Mouse (Mus musculus) thymus, adult 2 months (tissue): ENCODE measurements around the gene Rpl21.

Experiments used
- CTCF ChIP-seq: fragments of 200-500 bp; IDR thresholded peaks from 2 replicates; pipeline ENCODE4 v1.5.1; 2012; ENCODE audit warnings: mild to moderate bottlenecking, control low read depth, low read length, moderate library complexity, borderline replicate concordance; ENCODE audit not compliant: control insufficient read depth, poor library complexity, insufficient read depth; ENCODE audit errors: extremely low read depth
- POLR2A ChIP-seq: fragments of 200-500 bp; IDR thresholded peaks from 2 replicates; pipeline ENCODE4 v1.6.1; 2012; ENCODE audit warnings: mild to moderate bottlenecking, low read length, control low read depth, moderate library complexity; ENCODE audit not compliant: control insufficient read depth, poor library complexity, insufficient read depth; ENCODE audit errors: extremely low read depth

GRCm38 (mm10) chr5:146833673-146834201 is 1.0 kb downstream of the Rpl21 start:
- TF ChIP-seq POLR2A = no peak
- no peak for TF ChIP-seq CTCF
